Mouse (Mus musculus): ENCODE results near the gene Fam129b.

Gene Fam129b

DNA sequence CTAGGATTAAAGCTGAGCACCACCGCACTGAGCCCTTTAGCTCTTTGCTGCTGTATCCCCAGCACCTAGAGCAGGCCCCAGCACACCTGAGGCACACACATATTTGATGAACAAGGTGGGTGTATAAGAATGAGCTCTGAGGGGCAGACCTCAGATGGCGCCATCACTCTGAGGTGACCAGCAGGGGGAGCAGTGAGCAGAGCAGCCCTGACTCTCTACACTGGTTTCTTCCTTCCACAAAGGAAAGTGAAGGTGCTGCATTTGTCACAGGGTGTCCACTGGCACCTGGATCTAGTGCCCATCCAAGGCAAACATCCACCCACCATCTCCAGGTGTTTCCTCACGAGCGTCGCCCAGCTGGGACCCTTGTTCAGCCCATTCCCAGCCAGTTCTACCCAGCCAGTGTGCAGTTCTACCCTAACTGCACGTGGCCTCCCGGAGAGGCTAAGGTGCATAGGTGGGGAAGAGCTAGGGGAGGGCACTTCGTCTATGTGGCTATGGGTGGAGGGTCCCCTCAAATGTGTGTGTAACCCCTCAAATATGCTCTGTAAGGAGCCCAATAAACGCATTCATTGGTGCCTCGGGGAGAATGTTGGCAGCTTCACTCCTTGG lies 16.8 kb upstream of the Fam129b start:
- intact Hi-C loops (cut with DNase I) = no loop called here

DNA sequence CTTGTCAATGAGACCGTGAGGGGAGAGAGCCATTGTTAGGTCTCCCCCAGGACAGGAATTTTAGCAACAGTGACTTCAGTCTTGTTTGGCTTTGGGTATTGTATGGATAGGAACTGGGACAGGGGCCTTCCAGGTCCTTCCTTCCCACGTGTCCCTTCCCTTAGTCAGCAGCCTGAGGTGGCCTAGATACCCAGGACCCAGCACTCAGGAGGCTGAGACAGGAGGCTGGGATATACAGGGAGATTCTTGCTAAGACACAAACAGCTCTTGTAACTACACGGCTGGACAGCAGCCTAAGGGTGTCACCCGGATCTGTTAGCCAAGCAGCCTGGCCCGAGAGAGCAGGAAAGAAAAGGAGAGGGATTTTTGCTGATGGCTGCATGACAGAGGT lies 16.3 kb upstream of the Fam129b start:
- intact Hi-C loops (cut with DNase I) = loop anchor here (5.0 kb wide), 1 partner anchor 152 kb away; no protein-coding TSS in a partner anchor

DNA sequence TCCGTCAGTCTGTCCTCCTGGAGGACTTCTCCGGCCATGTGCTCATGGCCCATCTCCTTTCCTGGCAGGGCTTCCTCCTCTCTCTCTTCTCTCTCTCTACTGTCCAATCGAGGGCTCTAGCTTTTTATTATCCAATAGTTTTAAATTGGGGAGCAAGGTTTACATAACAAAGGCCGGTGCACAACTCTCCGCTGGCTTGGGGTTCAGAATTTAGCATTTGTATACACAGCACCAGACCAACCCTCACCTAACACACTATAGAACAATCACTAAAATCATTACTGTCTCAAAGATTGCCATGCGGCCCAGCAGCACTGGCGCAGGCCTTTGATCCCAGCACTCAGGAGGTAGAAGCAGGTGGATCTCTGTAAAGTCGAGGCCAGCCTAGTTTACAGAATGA lies 15.1 kb upstream of the Fam129b start:
- intact Hi-C loops (cut with DNase I) = loop anchor here (5.0 kb wide), 1 partner anchor 153 kb away; no protein-coding TSS in a partner anchor

DNA sequence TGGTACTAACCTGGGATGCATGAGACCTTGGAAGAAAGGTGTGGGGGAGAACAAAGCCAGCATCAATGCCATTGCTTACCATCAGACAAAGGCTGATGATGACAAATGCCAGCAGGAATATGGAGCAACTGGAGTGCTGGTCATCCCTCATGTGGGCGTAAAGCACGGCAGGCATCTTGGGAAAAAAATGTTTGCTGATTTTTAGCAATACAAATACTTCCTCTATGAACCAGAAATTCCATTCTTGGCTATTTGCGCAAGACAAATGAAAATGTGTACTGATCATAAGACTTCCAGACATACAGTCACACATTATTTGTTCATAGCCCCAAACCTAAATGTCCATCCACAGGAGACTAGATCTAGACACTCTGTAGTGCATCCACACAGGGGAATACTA lies 12.6 kb upstream of the Fam129b start:
- intact Hi-C loops (cut with DNase I) = loop anchor here (5.0 kb wide), 1 partner anchor 156 kb away; no protein-coding TSS in a partner anchor

DNA sequence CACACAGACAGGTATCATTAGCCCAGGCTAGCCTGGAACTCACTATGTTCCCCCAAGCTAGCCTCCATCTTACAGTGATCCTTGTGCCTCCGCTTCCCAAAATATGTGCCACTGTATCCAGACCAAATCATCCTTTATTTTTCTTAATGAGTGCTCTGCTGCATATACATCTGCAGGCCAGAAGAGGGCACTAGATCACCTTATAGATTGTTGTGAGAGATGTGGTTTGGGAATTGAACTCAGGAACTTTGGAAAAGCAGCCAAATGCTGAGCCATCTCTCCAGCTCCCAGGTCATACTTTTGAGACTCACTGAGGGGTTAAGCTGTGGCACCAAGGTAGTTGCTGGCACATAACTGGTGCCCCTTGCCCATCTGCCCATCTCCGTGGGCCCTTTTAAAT lies 11.2 kb upstream of the Fam129b start:
- intact Hi-C loops (cut with DNase I) = loop anchor here (2.0 to 5.0 kb wide), 2 partner anchors 64 to 157 kb away; no protein-coding TSS in a partner anchor

DNA sequence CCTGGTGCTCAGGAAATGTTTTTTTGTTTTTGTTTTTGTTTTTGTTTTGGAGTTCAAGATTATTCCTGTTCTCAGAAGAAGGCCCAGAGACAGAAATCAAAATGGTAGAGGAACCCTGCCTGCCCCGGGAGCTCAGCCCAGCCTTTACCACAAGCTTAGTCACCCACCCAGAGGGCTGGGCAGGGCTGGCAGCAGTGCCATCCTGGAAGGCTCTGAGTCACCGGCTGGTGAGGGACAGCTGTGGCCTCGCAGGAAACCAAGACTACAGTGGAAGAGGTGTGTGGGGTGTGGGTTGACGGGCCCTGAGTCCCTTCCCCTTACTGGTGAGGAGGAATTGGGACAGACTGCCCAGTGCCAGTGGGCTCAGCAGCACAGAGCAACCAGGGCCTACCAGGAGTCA lies 8.6 kb upstream of the Fam129b start:
- intact Hi-C loops (cut with DNase I) = no loop called here

DNA sequence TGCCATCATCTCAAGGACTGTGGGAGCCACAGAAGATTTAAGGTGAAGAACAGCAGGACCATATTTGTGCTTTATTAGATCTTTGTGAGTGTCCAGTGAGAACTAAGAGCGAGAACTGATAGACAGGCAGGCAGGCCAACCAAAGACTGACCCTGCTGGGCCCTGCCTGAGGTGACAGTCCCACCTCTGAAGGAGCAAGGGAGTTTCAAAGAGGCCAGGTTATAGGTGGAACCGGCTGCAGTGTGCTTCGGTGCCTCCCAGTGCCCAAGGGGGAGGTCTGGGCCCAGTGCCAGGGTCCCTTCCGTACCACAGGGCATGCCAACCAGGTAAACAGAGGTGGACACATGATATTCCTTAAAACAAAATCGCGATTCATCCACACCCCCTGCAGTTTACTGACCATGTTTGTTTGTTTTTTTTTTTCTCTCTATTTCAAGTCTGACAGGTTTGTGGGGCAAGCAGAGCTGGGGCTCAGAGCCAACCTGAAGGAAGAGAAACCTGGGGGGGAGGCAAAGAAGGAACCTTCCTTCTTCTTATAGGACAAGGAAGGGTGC lies 6.1 kb upstream of the Fam129b start:
- intact Hi-C loops (cut with DNase I) = no loop called here

DNA sequence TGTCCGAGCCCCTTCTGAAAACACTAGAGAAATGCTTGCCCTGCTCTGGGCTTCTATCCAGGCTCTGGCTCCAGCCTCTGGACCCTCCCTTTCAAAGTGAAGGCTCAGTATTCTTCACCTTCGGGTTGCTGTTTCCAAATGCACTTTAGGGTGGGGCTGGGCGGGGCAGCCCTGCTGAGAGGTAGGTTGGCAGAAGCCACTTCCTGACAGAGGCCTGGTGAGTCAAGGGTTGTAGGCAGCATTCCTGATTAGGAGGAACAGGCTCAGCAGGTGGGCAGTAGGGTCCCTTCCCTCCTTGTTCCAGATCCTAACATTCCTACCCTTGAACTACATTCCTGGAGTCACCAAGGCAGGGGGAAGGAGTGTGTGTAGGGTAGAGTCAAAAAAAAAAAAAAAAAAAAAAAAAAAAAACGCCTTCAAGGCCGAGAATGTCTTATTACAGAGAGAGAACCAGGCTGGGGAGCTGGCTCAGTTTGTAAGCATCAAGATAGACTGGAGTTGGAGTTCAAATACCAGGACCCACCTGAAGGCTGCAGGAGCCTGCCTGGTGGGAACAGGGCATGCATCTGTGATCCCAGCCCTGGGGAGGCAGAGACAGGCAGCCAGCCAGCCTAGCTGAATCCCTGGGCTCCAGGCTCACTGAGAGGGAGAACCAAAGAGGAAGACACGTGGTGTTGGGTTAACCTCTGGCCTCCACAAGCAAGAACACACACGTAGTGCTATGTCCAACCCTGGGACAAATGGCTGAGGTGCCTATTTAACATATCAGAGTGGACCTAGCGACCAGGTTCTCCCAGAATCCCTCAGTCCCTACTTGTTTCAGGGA lies 5.4 kb upstream of the Fam129b start:
- intact Hi-C loops (cut with DNase I) = no loop called here

DNA sequence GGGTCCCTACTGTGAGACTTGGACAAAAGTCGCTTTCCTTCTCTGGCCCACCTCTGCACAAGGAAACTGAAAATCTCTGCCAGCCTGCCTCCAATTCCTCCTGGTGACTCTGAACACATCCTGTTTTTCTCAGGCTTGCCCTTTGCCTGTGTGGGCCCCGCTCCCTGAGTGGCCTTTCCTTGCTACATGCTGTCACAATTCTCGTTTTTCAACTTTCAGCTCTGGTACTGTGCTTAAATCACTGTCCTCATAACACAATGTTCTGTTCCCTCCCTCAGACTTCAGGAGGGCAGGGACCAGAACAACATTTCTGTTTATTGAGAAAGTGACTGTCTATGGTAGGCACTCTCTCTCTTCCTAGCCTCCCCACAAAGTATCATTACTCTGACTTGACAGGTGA lies 1.8 kb upstream of the Fam129b start:
- intact Hi-C loops (cut with DNase I) = no loop called here

DNA sequence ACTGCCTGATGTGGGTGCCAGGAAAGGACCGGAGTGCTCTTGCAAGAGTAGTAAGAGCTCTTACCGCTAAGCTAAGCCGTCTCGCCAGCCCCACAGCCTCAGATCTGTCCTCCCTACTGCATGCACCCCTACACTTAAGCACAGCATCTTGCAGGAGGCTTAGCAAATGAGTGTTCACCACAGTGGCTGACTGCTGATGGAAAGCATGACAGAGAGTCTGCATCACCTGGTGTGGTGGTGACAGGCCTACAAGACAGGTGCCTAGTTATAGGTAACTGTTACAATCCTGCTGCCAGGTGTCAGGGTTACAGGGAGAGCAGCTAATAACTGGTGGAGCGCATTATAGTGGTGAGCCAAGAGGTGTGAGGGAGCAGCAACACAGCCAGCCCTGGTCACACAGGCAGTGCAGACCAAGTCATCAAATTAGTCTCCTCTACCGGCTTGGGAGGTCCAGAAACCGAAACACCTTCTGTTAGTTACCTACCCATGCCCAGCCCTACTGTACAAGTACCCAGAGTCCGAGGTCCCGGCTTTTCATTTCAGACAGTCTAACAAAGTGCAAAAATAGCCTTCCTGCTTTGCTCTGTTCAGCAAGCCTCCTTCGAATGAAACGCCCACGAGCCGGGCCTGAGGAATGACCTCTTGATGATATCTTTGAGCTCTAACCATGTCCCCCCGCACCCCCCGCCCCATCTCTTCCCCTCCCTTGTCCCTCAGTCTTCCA lies 801 bp upstream of the Fam129b start:
- intact Hi-C loops (cut with DNase I) = no loop called here

DNA sequence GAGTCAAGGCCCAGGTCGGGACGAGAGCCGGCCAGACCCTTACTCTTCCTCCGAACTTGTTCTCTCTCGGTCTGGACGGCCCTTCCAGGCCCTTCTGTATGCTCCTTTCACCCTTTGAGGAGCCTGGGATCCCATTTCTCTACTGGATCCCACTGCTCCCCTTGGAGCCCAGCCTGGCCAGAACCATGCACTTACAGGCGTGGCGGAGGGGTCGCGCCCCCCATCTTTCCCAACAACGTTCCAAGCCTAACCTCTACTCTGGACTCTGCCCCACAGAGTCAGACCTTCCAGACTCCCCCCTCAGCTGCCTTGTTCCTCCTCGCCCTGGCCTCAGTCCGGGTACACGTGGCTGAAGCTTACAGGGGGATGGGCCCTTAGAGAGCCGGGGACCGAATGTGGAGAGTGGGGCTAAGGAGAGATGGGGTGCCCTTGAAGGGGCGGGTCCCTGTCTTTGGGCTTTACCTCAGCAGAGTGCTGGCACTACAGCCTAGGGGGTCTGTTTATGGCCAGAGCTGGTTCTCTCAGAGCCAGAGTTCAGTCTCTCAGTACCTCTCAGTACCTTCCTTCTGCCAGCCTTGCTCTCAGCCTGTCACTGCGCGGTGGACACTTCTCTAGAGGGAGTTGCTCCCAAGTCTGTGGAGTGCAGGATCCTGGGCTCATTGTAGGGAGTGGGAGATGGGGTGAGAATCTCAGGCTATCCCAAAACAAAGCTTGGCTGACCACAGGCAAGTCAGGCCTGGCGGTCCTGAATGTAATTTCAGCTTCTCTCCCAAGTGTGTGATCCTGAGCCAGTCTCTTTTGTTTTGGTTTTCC lies 782 bp downstream of the Fam129b start:
- intact Hi-C loops (cut with DNase I) = no loop called here

DNA sequence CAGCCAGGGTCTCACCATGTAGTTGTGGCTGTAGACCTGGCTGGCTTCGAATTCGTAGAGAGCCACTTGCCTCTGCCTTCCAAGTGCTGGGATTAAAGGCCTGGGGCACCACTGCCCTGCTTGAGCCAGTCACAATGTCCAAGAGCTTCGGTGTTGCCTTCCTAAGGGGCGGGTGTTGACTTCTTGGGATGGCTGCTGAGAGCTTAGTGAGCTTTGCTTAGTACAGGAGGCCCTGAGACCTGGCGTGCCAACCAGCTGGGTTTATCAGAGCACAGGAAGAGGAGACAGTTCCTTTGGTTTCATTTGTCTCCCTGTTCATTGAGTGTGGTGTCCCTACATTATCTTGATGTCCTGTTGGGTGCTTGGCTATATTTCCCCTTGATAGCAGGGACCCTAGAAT lies 1.4 kb downstream of the Fam129b start:
- intact Hi-C loops (cut with DNase I) = no loop called here

DNA sequence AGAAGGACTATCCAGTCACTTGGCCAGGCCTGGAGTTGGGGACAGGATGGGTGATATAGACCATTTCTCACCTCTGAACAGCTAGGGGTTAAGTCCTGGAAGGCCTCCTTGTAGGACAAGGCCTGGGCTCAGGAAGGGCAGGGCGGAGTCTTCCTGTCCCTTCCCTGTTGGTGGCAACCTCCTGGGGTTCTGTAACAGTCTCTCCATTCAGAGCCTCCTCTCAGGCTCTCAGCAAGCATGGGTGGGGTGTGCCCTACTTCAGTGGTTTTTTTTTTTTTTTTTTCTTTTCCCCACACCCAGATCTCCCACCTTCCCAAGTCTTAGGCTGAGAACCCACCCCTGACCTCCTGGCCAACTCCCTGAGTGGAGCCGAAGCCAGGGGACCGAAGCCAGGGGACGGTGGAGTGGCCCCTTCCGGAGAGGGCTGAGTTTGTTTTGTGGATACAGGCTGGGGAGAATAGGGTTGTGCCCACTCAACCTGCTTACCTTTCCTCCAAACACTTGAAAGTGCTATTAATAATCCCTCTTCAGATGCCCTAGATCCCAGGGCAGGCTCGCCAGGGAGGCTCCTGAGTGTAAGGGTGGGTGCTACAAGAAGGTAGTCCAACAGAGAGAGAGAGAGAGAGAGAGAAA lies 2.0 kb downstream of the Fam129b start:
- intact Hi-C loops (cut with DNase I) = no loop called here

DNA sequence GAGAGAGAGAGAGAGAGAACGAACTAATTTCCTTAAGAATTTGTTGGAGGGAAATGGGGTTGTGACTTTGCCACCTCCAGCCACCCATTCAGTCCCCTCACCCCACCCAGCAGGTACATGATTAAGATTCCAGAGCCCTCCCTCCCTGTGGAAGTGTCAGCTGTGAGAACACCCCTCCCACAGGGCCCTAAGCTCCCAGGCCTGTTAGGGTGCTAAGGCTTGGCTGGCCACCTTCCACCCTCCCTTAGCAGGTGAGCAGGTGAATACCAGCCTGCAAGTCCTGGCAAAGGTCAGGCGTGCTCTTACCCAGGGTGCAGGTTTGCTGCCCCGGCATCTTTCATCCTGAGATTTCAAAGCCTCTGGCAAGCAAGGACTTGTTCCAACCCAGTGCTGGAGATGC lies 2.5 kb downstream of the Fam129b start:
- intact Hi-C loops (cut with DNase I) = no loop called here

DNA sequence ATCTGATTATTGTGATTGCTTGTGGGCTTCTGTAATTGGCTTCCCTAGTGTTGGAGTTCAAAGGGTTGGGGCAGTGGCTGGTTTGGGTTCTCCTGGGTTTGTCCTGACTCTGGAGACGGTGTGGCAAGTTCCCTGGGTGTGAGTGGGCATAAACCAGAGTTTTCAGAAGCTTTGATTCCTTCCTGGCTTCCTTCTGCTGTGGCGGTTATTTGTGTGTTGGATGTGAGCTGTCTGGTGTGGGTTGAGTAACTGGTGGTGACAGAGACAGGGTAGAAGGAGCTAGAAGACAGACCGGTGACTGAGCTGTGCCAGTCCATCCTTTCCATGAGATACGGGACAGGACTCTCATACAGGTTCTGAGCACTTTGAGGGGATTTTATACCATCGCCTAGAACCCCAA lies 3.7 kb downstream of the Fam129b start:
- intact Hi-C loops (cut with DNase I) = no loop called here

DNA sequence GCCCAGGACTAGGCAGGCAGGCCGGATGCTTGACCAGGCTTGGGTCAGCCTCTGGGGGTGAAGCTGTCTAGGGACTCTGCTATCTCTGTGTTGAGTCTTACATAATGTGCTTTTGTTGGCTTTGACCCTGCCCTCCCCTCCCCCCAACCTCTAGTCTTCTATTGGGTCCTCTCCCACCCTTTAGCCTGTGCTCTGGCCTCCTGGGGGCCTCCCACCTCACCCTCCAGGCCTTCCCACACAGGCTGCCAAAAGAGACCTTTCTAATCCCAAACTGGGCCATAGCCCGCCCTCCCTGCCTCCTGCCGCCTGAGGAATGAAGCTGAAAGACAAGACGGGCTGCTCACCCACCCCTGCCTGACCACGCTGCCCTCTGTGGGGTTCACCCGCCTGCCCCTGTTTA lies 5.1 kb downstream of the Fam129b start:
- intact Hi-C loops (cut with DNase I) = no loop called here

DNA sequence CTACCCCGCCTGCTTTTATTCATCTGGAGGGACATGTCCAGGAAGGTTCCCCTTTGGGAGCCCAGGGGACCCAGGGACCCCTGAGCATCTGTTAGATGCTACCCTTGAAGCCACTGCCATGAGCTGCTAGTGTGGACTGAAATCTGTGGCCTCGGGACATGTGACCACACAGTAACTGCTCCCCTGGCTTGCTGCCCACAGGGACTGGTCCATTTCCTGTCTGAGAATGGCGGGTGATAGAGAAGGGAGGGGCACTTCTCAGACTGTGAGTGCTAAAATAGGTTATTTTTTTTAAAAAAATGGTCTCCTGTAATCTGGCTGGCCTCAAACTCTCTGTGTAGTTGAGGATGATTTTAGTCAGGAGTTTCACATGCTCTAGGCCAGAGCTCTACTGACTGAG lies 5.8 kb downstream of the Fam129b start:
- intact Hi-C loops (cut with DNase I) = no loop called here

DNA sequence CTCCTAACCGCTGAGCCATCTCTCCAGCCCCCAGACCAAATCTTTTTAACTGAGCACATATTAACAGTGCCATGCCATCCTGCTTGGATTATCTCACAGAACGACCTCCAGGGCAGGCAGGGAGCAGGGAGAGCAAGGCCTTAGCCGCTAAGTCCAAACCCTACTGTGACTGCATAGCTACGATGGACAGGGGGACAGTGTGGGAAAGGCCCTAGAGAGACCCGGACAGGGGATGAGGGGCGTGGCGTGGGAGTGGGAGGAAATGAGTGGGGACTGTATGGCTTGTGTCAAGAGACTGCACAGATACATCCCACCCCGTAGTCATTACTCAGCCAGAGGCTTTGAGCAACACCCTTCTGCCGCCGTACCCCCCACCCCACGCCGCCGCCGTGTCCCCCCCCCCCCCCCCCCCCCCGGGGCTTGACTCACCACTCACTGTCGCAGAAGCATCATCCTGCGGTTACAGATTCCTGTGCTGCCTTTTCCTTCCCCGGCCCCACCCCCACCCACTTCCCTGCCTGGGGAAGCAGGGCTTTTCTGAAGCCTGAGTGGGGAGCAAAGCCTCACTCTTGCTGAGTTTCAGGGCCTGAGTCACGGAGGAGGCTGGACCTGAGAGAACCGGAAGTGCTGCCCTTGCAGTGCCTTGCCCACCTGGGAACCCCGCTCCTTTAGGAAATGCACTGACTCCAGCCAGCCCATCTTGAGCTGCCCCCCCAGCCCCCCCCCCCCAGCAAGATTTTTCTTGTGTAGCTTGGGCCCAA lies 6.5 kb downstream of the Fam129b start:
- intact Hi-C loops (cut with DNase I) = no loop called here

DNA sequence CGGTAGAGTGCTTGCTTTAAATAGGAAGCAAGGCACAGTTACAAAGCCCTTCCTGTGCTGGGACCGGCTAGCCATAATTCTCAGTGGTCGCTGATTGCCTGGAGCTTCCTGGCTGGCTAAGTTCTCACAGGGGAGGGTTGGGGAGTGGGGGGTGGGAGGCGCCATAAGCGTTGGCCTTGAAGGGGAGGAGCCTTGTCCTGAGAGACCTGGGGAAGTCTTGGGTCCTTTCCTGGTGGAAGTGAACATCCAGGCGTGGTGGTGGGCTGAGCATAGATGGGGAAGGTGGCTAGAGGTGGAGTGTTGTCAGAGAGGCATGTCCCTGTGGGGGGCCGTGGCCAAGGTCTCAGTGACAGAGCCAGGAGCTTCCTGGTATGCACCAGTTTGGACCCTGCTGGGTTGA lies 8.8 kb downstream of the Fam129b start:
- intact Hi-C loops (cut with DNase I) = no loop called here

DNA sequence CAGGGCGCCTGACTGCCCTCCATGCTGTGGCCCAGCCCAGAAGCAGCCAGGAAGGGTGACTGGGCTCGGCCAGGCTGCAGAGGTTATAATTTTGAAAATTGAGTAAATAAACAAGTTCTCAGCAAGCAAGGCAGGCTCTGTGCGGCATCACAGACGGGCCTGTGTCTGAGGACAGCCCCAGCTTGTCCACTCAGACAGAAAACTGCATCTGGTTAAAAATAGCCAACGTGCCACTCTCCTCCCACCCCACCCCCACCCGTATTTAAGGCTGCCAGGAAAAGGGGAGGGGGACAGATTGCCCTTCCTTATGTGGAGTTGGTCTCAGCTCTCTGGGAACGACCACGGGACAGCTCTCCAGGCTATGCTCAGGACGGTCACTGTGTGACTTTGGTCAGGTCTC lies 12.1 kb downstream of the Fam129b start:
- intact Hi-C loops (cut with DNase I) = no loop called here

All from adrenal gland (tissue).